Mouse (Mus musculus) neural tube, embryonic 14.5 days (tissue): ENCODE data around the gene Hes7. TPM values are rescaled to one million over a fixed set of nuclear protein-coding genes. Genes with fewer than 3 reads are reported as not detected.

ENCODE experiments used
- ATAC-seq: fragments of 200-750 bp; cut with Nextera tagmentation; 2 replicates; pipeline ENCODE4 v1.8.0; 2017; ENCODE audit warnings: low read depth, mild to moderate bottlenecking, moderate TSS enrichment, moderate library complexity
- H3K27ac ChIP-seq: fragments of 300-500 bp; sonication (generic); 2 replicates; pipeline ENCODE4 v1.5.1; 2014; ENCODE audit warnings: low read depth, mild to moderate bottlenecking, control low read depth, low read length, moderate library complexity, mixed read lengths
- H3K27me3 ChIP-seq: fragments of 300-500 bp; sonication (generic); 2 replicates; pipeline ENCODE4 v1.6.1; 2014; ENCODE audit warnings: low read length; ENCODE audit not compliant: control insufficient read depth, insufficient read depth
- H3K36me3 ChIP-seq: fragments of 300-500 bp; sonication (generic); 2 replicates; pipeline ENCODE4 v1.6.1; 2014; ENCODE audit warnings: low read length, mixed read lengths; ENCODE audit not compliant: control insufficient read depth, insufficient read depth
- H3K4me1 ChIP-seq: fragments of 300-500 bp; sonication (generic); 2 replicates; pipeline ENCODE4 v1.6.1; 2014; ENCODE audit warnings: low read length; ENCODE audit not compliant: control insufficient read depth, insufficient read depth
- H3K4me2 ChIP-seq: fragments of 300-500 bp; sonication (generic); 2 replicates; pipeline ENCODE4 v1.6.1; 2014; ENCODE audit warnings: mild to moderate bottlenecking, low read depth, low read length, control low read depth
- H3K4me3 ChIP-seq: fragments of 300-500 bp; sonication (generic); 2 replicates; pipeline ENCODE4 v1.5.1; 2014; ENCODE audit warnings: low read depth, low read length, control low read depth, mixed read lengths
- H3K9ac ChIP-seq: fragments of 300-500 bp; sonication (generic); replicated peaks from 2 replicates; pipeline ENCODE4 v1.6.1; 2014; ENCODE audit warnings: low read depth, mild to moderate bottlenecking, control low read depth, low read length, mixed read lengths
- H3K9me3 ChIP-seq: fragments of 300-500 bp; sonication (generic); 2 replicates; pipeline ENCODE4 v1.6.1; 2016; ENCODE audit warnings: low read length; ENCODE audit not compliant: control insufficient read depth
- WGBS: fragments of 180-500 bp; shearing (Covaris S2); extraction: QIAGEN DNeasy Blood & Tissue Kit; methylation state at CpG from one replicate; pipeline ENCODE4 v1.1.7; 2014; 5-methylcytosine and 5-hydroxymethylcytosine counted together
- polyA plus RNA-seq: library from polyadenylated mRNA; unstranded; fragments of >200 nt; fragmentation: Nextera tagmentation; extraction: Ambion mirVana; gene quantifications from 2 replicates; pipeline ENCODE4 v1.2.1, GENCODE M21; 2014

Gene Hes7
- polyA plus RNA-seq, 1 experiment from 2014 or later, result 0.52 TPM

DNA sequence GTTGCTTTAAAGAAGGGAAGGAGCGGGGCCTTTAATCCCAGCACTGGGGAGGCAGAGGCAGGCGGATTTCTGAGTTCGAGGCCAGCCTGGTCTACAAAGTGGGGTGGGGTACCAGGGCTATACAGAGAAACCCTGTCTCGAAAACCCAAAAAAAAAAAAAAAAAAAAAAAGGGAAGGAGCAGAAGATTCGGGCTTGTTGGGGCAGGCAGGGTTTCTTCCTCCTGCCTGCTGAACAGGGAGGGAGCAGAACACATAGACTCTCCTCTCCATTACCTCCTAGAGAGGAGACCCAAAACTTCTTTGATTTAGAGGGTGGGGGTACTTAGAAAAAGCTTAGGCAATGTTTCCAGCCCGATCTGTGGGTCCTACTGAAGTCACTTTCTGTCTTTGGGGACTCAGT, 15.2 kb downstream of the Hes7 start:
- Histone ChIP-seq H3K27me3 (no peaks in the 10 kb centered on the region), H3K4me3 (no peak overlapping the region), H3K4me2 (no peak overlapping the region), H3K9me3 (no peaks in the 10 kb centered on the region), H3K36me3 (no peaks in the 10 kb centered on the region), H3K27ac (no peak overlapping the region), H3K4me1 (no peaks in the 10 kb centered on the region), H3K9ac (no peak overlapping the region)
- WGBS, result 96% methylated on average over 5 of the region's 6 CpGs
- no peak for ATAC-seq

DNA sequence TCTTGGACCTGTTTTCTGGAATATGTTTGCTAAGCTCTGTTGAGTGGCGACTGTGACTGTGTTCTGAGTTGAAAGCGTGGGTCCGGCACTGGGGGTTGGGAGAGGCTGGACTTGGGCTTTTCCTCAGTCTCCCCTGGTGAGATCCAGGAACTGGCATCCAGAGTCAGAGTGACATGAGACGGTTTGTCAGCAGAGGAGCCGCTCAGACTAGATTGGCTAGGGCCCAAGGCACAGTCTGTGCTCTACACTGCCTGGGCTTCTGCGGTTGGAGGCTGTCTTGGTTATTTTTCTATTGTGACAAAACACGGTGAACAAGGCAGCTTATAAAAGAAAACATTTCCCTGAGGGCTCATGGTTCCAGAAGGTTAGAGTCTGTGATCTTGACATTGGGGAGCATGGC, 27.3 kb downstream of the Hes7 start:
- Histone ChIP-seq H3K4me2 (no peak overlapping the region), H3K27ac (no peak overlapping the region), H3K4me3 (no peak overlapping the region), H3K36me3 (no peaks in the 10 kb centered on the region), H3K27me3 (no peaks in the 10 kb centered on the region), H3K4me1 (no peaks in the 10 kb centered on the region), H3K9ac (no peak overlapping the region), H3K9me3 (no peaks in the 10 kb centered on the region)
- 74% methylated on average over 7 of the region's 7 CpGs for WGBS
- ATAC-seq, result no peak

DNA sequence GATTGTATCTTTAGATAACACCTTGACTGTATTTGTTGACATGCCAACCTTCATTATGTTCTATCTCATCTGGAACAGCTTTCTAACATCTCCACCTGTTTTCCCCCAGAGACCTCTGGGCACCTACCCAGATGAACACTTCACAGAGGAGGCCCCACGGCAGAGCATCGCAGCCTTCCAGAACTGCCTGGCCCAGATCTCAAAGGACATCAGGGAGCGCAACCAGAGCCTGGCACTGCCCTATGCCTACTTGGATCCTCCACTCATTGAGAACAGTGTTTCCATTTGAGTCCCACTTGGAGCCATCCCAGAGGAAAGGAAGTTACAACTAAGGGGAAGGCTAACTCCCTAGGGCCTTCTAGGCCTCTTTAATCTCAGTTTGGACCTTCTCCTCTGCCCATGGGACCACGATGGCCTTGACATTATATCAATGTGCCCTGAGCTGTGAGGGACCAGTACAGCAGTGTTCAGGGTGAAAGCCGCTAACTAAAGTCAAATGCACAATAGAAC, 28.3 kb downstream of the Hes7 start:
- H3K27me3 ChIP-seq, result no peaks in the 10 kb centered on the region
- H3K4me3 ChIP-seq, result no peak overlapping the region
- H3K4me2 ChIP-seq, result no peak overlapping the region
- no peak overlapping the region for H3K27ac ChIP-seq
- H3K9ac ChIP-seq, result no peak overlapping the region
- no peaks in the 10 kb centered on the region for H3K9me3 ChIP-seq
- H3K4me1 ChIP-seq, result no peaks in the 10 kb centered on the region
- H3K36me3 ChIP-seq, result no peaks in the 10 kb centered on the region
- ATAC-seq, result no peak
- WGBS, result 93% methylated on average over 5 of the region's 5 CpGs

DNA sequence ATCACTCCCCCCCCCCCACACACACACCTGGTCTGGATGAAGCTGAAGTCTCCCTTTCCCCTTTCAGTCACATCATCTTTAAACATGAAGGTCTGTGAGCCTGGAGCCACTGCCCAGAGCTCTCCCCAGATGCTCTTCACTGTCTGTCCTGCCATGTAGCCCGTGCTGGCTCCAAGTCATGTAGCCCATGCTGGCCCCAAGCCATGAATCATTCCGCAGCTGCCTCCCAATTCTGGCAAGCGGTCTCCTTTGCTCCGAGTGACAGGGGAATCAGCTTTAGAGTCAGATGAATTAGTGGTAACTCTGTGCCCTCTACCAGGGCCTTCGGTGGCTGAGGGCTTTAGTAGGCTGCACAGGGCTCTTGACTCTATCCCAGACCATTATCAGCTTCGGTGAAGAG, 29.5 kb downstream of the Hes7 start:
- Histone ChIP-seq H3K4me3 (no peak overlapping the region), H3K9me3 (no peaks in the 10 kb centered on the region), H3K4me1 (no peaks in the 10 kb centered on the region), H3K27ac (no peak overlapping the region), H3K27me3 (no peaks in the 10 kb centered on the region), H3K9ac (no peak overlapping the region), H3K36me3 (no peaks in the 10 kb centered on the region), H3K4me2 (no peak overlapping the region)
- 73% methylated on average over 6 of the region's 6 CpGs for WGBS
- ATAC-seq, result no peak

DNA sequence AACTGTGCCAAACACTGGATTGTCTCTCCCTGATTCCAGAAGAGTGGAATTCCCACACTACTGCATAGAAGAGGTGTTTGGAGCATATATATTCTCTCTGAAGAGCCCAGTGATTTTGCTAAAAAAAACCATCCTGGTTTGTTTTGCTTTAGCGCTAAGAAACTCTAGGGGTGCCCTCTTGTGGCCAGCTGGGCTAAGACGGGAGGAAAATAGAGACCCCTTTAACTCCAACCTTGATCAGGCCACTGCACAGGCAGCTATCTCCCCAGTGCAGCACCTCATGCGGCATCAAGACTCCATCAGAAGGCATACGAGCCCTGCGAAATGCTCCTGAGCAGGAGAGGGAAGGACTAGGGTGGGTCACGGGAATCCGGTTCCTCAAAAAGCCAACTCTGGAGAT, 30.2 kb downstream of the Hes7 start:
- no peak overlapping the region for H3K4me3 ChIP-seq
- H3K27ac ChIP-seq, result no peak overlapping the region
- H3K27me3 ChIP-seq, result no peaks in the 10 kb centered on the region
- H3K9me3 ChIP-seq, result no peaks in the 10 kb centered on the region
- 0 out of 2 replicates have a peak, but pooled peaks have one; percentile 28 for ATAC-seq
- 0 out of 2 replicates have a peak overlapping the region, but pooled peaks have one; percentile 4 for H3K4me2 ChIP-seq
- WGBS, result 6% methylated on average over 7 of the region's 7 CpGs
- 0 out of 2 replicates have a peak overlapping the region, but pooled peaks have one; percentile 12 for H3K9ac ChIP-seq
- H3K4me1 ChIP-seq, result no peaks in the 10 kb centered on the region
- no peaks in the 10 kb centered on the region for H3K36me3 ChIP-seq

DNA sequence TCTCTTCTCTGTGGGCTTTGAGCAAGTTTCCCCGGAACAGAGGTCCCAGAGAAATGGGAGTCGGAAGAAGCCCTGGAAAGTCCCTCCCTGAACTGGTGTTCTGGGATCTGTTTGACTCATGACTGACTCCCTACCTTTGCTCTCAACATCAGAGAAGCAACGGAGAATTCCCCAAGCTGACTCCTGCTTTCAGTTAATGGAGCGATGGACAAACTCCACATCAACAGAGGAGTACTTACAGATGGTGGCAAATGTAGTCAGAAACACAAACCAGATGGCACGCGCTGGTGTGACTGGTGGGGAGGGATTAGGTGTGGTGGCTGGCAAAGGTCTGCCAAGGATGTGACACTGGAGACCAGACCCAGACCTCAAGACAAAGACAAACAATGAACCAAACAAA, 30.8 kb downstream of the Hes7 start:
- H3K9me3 ChIP-seq, result no peaks in the 10 kb centered on the region
- no peak overlapping the region for H3K4me3 ChIP-seq
- WGBS, result 70% methylated on average over 6 of the region's 6 CpGs
- no peak overlapping the region for H3K4me2 ChIP-seq
- no peaks in the 10 kb centered on the region for H3K4me1 ChIP-seq
- H3K36me3 ChIP-seq, result no peaks in the 10 kb centered on the region
- no peak for ATAC-seq
- no peak overlapping the region for H3K27ac ChIP-seq
- no peak overlapping the region for H3K9ac ChIP-seq
- H3K27me3 ChIP-seq, result no peaks in the 10 kb centered on the region

DNA sequence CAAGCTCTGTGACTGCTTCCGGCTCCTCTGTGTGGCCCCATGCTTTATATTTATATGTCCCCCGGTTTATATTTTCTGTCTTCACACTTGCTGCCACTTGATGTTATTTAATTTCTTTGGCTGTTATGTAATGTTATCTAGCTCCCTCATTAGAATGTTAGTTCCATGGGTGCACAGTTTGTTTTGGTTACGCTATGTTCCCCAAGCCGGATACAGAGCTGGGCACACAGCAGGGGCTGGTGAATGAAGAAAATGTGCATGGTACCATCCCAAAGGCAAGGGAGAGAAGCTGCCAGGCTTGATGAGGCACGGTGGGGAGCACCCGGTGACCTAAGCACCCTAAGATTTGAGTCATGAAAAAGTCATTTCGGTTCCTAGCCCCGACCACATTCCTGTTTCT, 33.6 kb downstream of the Hes7 start:
- Histone ChIP-seq H3K36me3 (no peaks in the 10 kb centered on the region), H3K4me2 (no peak overlapping the region), H3K9me3 (no peaks in the 10 kb centered on the region), H3K27ac (no peak overlapping the region), H3K4me1 (peaks cover 5% of the 10 kb centered on the region; the same call in 1 of the 2 replicates), H3K4me3 (no peak overlapping the region), H3K27me3 (peaks cover 7% of the 10 kb centered on the region), H3K9ac (no peak overlapping the region)
- ATAC-seq, result no peak
- 87% methylated on average over 8 of the region's 8 CpGs for WGBS

DNA sequence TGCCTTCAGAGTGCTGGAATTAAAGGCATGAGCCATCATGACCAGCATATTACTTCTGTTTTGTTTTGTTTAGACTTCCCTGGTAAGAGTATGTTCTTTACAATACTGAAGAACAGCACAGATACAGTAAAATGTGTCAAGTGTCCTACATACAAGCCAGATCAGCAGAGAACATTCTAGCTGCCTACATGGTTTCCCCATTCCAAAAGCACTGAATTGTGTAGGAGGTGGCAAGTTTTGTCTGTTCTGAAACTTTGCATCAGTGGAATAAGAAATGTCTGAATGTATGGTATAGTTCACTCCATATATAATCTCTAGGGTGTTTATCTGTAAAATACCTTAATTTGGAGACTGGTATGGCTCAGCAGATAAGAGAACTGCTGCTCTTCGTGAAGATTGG, 35.1 kb downstream of the Hes7 start:
- Histone ChIP-seq H3K4me2 (no peak overlapping the region), H3K9ac (no peak overlapping the region), H3K27ac (no peak overlapping the region), H3K4me1 (peaks cover 5% of the 10 kb centered on the region; the same call in 1 of the 2 replicates), H3K4me3 (no peak overlapping the region), H3K36me3 (no peaks in the 10 kb centered on the region), H3K9me3 (no peaks in the 10 kb centered on the region), H3K27me3 (peaks cover 7% of the 10 kb centered on the region)
- ATAC-seq, result no peak
- WGBS, result 68% methylated on average over 1 of the region's 1 CpGs

DNA sequence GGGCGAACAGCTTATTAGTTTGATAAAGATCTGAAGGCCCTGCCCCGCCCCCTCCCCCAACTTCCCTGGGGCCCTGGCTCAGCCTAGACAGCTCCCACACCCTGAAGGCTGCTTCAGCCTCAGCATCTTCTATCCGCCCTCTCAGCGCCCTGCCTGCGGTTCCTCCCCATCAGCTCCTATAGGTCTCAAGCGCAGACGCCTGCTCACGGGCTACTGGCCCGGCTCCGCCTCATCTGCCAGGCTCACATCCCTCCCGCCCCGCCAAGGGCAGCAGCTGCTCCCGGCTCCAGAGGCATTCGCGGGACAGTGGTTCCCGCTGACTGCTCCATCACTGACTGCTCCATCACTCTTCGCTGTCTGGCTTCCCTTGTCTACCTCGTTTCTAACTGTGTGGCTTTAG, 36.6 kb downstream of the Hes7 start, which contains the start of gene Alox12b:
Alox12b (plus strand) TSS at position 190 of the 400 bp plus-strand sequence.
- Histone ChIP-seq H3K4me2 (peak within 1 kb of the TSS; percentile 43), H3K36me3 (no peaks in the 10 kb centered on the region), H3K9ac (peak within 1 kb of the TSS; percentile 28; the same call in 1 of the 2 replicates), H3K4me3 (peak within 1 kb of the TSS; percentile 15; the same call in 1 of the 2 replicates), H3K4me1 (peaks cover 5% of the 10 kb centered on the region; the same call in 1 of the 2 replicates), H3K27me3 (peaks cover 7% of the 10 kb centered on the region), H3K27ac (no peak within 1 kb of the TSS), H3K9me3 (no peaks in the 10 kb centered on the region)
- 0 out of 2 replicates have a peak, but pooled peaks have one; percentile 28 for ATAC-seq
- WGBS, result 2% methylated on average over 18 of the region's 18 CpGs
